Mouse (Mus musculus) forebrain, embryonic 16.5 days (tissue): Measurements from ENCODE around the gene Pip5k1c. TPM values are rescaled to one million over a fixed set of nuclear protein-coding genes. Genes with fewer than 3 reads are reported as not detected.

ENCODE experiments used
- ATAC-seq: fragments of 200-750 bp; cut with Nextera tagmentation; 2 replicates; pipeline ENCODE4 v1.8.0; 2017; ENCODE audit warnings: mild to moderate bottlenecking, moderate library complexity
- H3K27ac ChIP-seq: fragments of 300-500 bp; sonication (generic); 2 replicates; pipeline ENCODE4 v1.5.1; 2014; ENCODE audit warnings: low read length, control low read depth
- H3K27me3 ChIP-seq: fragments of 300-500 bp; sonication (generic); replicated peaks from 2 replicates; pipeline ENCODE4 v1.6.1; 2014; ENCODE audit warnings: low read length; ENCODE audit not compliant: control insufficient read depth, insufficient read depth
- H3K36me3 ChIP-seq: fragments of 300-500 bp; sonication (generic); 2 replicates; pipeline ENCODE4 v1.6.1; 2014; ENCODE audit not compliant: control insufficient read depth, insufficient read depth
- H3K4me1 ChIP-seq: fragments of 300-500 bp; sonication (generic); replicated peaks from 2 replicates; pipeline ENCODE4 v1.6.1; 2014; ENCODE audit warnings: low read length; ENCODE audit not compliant: control insufficient read depth, insufficient read depth
- H3K4me2 ChIP-seq: fragments of 300-500 bp; sonication (generic); 2 replicates; pipeline ENCODE4 v1.6.1; 2014; ENCODE audit warnings: mild to moderate bottlenecking, low read length, control low read depth
- H3K4me3 ChIP-seq: fragments of 300-500 bp; sonication (generic); replicated peaks from 2 replicates; pipeline ENCODE4 v1.5.1; 2014; ENCODE audit warnings: mild to moderate bottlenecking, low read length, control low read depth
- H3K9ac ChIP-seq: fragments of 300-500 bp; sonication (generic); replicated peaks from 2 replicates; pipeline ENCODE4 v1.6.1; 2014; ENCODE audit warnings: low read depth, low read length, control low read depth
- H3K9me3 ChIP-seq: fragments of 300-500 bp; sonication (generic); 2 replicates; pipeline ENCODE4 v1.6.1; 2016; ENCODE audit warnings: low read length; ENCODE audit not compliant: control insufficient read depth
- WGBS: fragments of 180-500 bp; shearing (Covaris S2); extraction: QIAGEN DNeasy Blood & Tissue Kit; methylation state at CpG from one replicate; pipeline ENCODE4 v1.1.7; 2014; 5-methylcytosine and 5-hydroxymethylcytosine counted together
- polyA plus RNA-seq: library from polyadenylated mRNA; unstranded; fragments of >200 nt; fragmentation: Nextera tagmentation; extraction: Ambion mirVana; gene quantifications from 2 replicates; pipeline ENCODE4 v1.2.1, GENCODE M21; 2015

Gene Pip5k1c
- polyA plus RNA-seq, 1 experiment from 2014 or later: 143 TPM

- Histone ChIP-seq H3K36me3 (no peaks in the 10 kb centered on the region), H3K9ac (no peak overlapping the region), H3K4me2 (no peak overlapping the region), H3K27ac (no peak overlapping the region), H3K27me3 (peaks cover 10% of the 10 kb centered on the region), H3K4me1 (peaks cover 2% of the 10 kb centered on the region; the same call in 1 of the 2 replicates), H3K9me3 (no peaks in the 10 kb centered on the region), H3K4me3 (no peak overlapping the region)
- WGBS: 67% methylated on average over 11 of the region's 11 CpGs
- no peak for ATAC-seq
Observed at GRCm38 (mm10) chr10:81334324-81334723, 41.6 kb downstream of the Pip5k1c start.

- Histone ChIP-seq H3K9ac (no peak overlapping the region), H3K9me3 (no peaks in the 10 kb centered on the region), H3K4me1 (peaks cover 2% of the 10 kb centered on the region; the same call in 1 of the 2 replicates), H3K4me2 (no peak overlapping the region), H3K36me3 (no peaks in the 10 kb centered on the region), H3K27ac (no peak overlapping the region), H3K27me3 (peaks cover 10% of the 10 kb centered on the region), H3K4me3 (no peak overlapping the region)
- WGBS: 41% methylated on average over 17 of the region's 19 CpGs
- no peak for ATAC-seq
Observed at GRCm38 (mm10) chr10:81335393-81336340, 42.9 kb downstream of the Pip5k1c start.

GRCm38 (mm10) chr10:81336558-81336957 lies 43.8 kb downstream of the Pip5k1c start:
- H3K9ac ChIP-seq: no peak overlapping the region
- no peaks in the 10 kb centered on the region for H3K36me3 ChIP-seq
- no peaks in the 10 kb centered on the region for H3K9me3 ChIP-seq
- no peak overlapping the region for H3K4me3 ChIP-seq
- no peak overlapping the region for H3K27ac ChIP-seq
- WGBS: 96% methylated on average over 4 of the region's 4 CpGs
- peaks cover 13% of the 10 kb centered on the region for H3K27me3 ChIP-seq
- no peak for ATAC-seq
- peaks cover 2% of the 10 kb centered on the region; the same call in 1 of the 2 replicates for H3K4me1 ChIP-seq
- H3K4me2 ChIP-seq: no peak overlapping the region

GRCm38 (mm10) chr10:81340551-81341332 lies 48.0 kb downstream of the Pip5k1c start:
- Histone ChIP-seq H3K36me3 (no peaks in the 10 kb centered on the region), H3K27ac (no peak overlapping the region), H3K27me3 (peaks cover 35% of the 10 kb centered on the region), H3K9ac (no peak overlapping the region), H3K4me3 (no peak overlapping the region), H3K9me3 (no peaks in the 10 kb centered on the region), H3K4me1 (peaks cover 6% of the 10 kb centered on the region), H3K4me2 (no peak overlapping the region)
- no peak for ATAC-seq
- 41% methylated on average over 17 of the region's 17 CpGs for WGBS

- H3K4me2 ChIP-seq: no peak overlapping the region
- no peak for ATAC-seq
- no peaks in the 10 kb centered on the region for H3K36me3 ChIP-seq
- peaks cover 35% of the 10 kb centered on the region for H3K27me3 ChIP-seq
- no peaks in the 10 kb centered on the region for H3K9me3 ChIP-seq
- peaks cover 7% of the 10 kb centered on the region for H3K4me1 ChIP-seq
- no peak overlapping the region for H3K4me3 ChIP-seq
- H3K9ac ChIP-seq: no peak overlapping the region
- 32% methylated on average over 16 of the region's 16 CpGs for WGBS
- H3K27ac ChIP-seq: no peak overlapping the region
Observed at GRCm38 (mm10) chr10:81341333-81341949, 48.7 kb downstream of the Pip5k1c start.

GRCm38 (mm10) chr10:81342686-81343505 lies 50.1 kb downstream of the Pip5k1c start, which contains the start of gene Gipc3:
Gene Gipc3 (minus strand): TSS chr10:81343266.
- Histone ChIP-seq H3K4me1 (peaks cover 15% of the 10 kb centered on the region), H3K4me2 (peak within 1 kb of the TSS; percentile 57), H3K4me3 (peak within 1 kb of the TSS; percentile 41), H3K9ac (peak within 1 kb of the TSS; percentile 45), H3K27ac (no peak within 1 kb of the TSS), H3K27me3 (peaks cover 38% of the 10 kb centered on the region), H3K9me3 (no peaks in the 10 kb centered on the region), H3K36me3 (no peaks in the 10 kb centered on the region)
- no peak for ATAC-seq
- WGBS: 6% methylated on average over 58 of the region's 67 CpGs

- WGBS: 52% methylated on average over 8 of the region's 8 CpGs
- Histone ChIP-seq H3K4me3 (no peak overlapping the region), H3K4me2 (no peak overlapping the region), H3K36me3 (no peaks in the 10 kb centered on the region), H3K9me3 (no peaks in the 10 kb centered on the region), H3K4me1 (peaks cover 19% of the 10 kb centered on the region), H3K27ac (no peak overlapping the region), H3K27me3 (peaks cover 38% of the 10 kb centered on the region), H3K9ac (no peak overlapping the region)
- ATAC-seq: no peak
Observed at GRCm38 (mm10) chr10:81344421-81345161, 51.8 kb downstream of the Pip5k1c start.

- no peak for ATAC-seq
- Histone ChIP-seq H3K27ac (no peak overlapping the region), H3K27me3 (peaks cover 38% of the 10 kb centered on the region), H3K4me1 (peaks cover 24% of the 10 kb centered on the region), H3K4me3 (no peak overlapping the region), H3K4me2 (no peak overlapping the region), H3K9ac (no peak overlapping the region), H3K36me3 (no peaks in the 10 kb centered on the region), H3K9me3 (no peaks in the 10 kb centered on the region)
- WGBS: 86% methylated on average over 4 of the region's 4 CpGs
Observed at GRCm38 (mm10) chr10:81345162-81345534, 52.4 kb downstream of the Pip5k1c start.
